Mouse (Mus musculus) ES-E14 (cell line): ENCODE data around the gene Clasp1. TPM values are rescaled to one million over a fixed set of nuclear protein-coding genes. Genes with fewer than 3 reads are reported as not detected.

ENCODE experiments used
- DNase-seq: peaks from one replicate; pipeline ENCODE4 v3.0.0-alpha.2; 2013; ENCODE audit warnings: low read depth, low spot score
- H3K27ac ChIP-seq: 2 replicates; pipeline ENCODE4 v1.5.1; 2012; ENCODE audit warnings: low read depth, mild to moderate bottlenecking, low read length, moderate library complexity, mixed read lengths; ENCODE audit not compliant: poor library complexity, insufficient read depth, severe bottlenecking
- H3K36me3 ChIP-seq: 2 replicates; pipeline ENCODE4 v1.6.1; 2012; ENCODE audit warnings: mild to moderate bottlenecking, low read length, moderate library complexity, mixed read lengths; ENCODE audit not compliant: control insufficient read depth, poor library complexity, insufficient read depth, severe bottlenecking
- H3K4me1 ChIP-seq, 2 experiments: fragments of 150-350 bp in 1 of 2; sonication (generic) in 1 of 2; 2 replicates each; pipeline ENCODE4 v1.6.1; 2012; ENCODE audit warnings: low read length in 2 of 2, mild to moderate bottlenecking in 1 of 2, mixed read lengths in 1 of 2; ENCODE audit not compliant: control insufficient read depth in 2 of 2, insufficient read depth in 2 of 2, poor library complexity in 1 of 2
- H3K4me3 ChIP-seq, 2 experiments: fragments of 150-350 bp in 1 of 2; sonication (generic) in 1 of 2; 2 replicates each; pipeline ENCODE4 v1.5.1; 2012; ENCODE audit warnings: low read length in 2 of 2, low read depth in 1 of 2, mild to moderate bottlenecking in 1 of 2, mixed read lengths in 1 of 2; ENCODE audit not compliant: insufficient read depth in 1 of 2, poor library complexity in 1 of 2, severe bottlenecking in 1 of 2
- H3K9ac ChIP-seq: 2 replicates; pipeline ENCODE4 v1.6.1; 2012; ENCODE audit warnings: low read depth, mild to moderate bottlenecking, low read length, mixed read lengths; ENCODE audit not compliant: poor library complexity, insufficient read depth, severe bottlenecking
- H3K9me3 ChIP-seq: fragments of 150-350 bp; sonication (generic); 2 replicates; pipeline ENCODE4 v1.6.1; 2012; ENCODE audit warnings: low read depth, mild to moderate bottlenecking, low read length; ENCODE audit not compliant: control insufficient read depth, insufficient read depth
- CHD2 ChIP-seq: IDR thresholded peaks from 2 replicates; pipeline ENCODE4 v1.6.1; 2014; ENCODE audit warnings: mild to moderate bottlenecking, low read depth, low read length, inconsistent platforms
- HCFC1 ChIP-seq: IDR thresholded peaks from 2 replicates; pipeline ENCODE4 v1.6.1; 2012; ENCODE audit warnings: low read length, inconsistent platforms, borderline replicate concordance; ENCODE audit not compliant: insufficient read depth
- MAFK ChIP-seq: IDR thresholded peaks from 2 replicates; pipeline ENCODE4 v1.6.1; 2014; ENCODE audit warnings: mild to moderate bottlenecking, low read depth, low read length, inconsistent platforms; ENCODE audit not compliant: insufficient read depth
- ZC3H11A ChIP-seq: IDR thresholded peaks from 2 replicates; pipeline ENCODE4 v1.6.1; 2012; ENCODE audit warnings: low read depth, mild to moderate bottlenecking, inconsistent platforms, low read length, borderline replicate concordance
- ZNF384 ChIP-seq: IDR thresholded peaks from 2 replicates; pipeline ENCODE4 v1.6.1; 2012; ENCODE audit warnings: low read depth, low read length, inconsistent platforms
- in situ Hi-C, 2 experiments: fragments of 600-800 bp; cut with MboI; formaldehyde crosslinking; loops; one replicate each; pipeline ENCODE4 v1.15.1; 2025; ENCODE audit warnings: low sequenced_read_pairs in 2 of 2, inconsistent platforms in 1 of 2; ENCODE audit not compliant: unreplicated experiment in 2 of 2
- total RNA-seq: library from RNA; depleted of rRNA; stranded (reverse); fragments of 300-350 nt; gene quantifications from 2 replicates; pipeline ENCODE4 v1.2.3, GENCODE M21; 2012

Gene Clasp1
- total RNA-seq, 1 experiment, result 38.9 TPM

GRCm38 (mm10) chr1:118581179-118581578 lies 192.3 kb downstream of the Clasp1 start:
- peaks cover 8% of the 10 kb centered on the region; the same call in 1 of the 2 replicates for H3K36me3 ChIP-seq

GRCm38 (mm10) chr1:118589721-118590120 lies 200.9 kb downstream of the Clasp1 start:
- H3K9ac ChIP-seq, result no peak overlapping the region
- in situ Hi-C loops, result no loop called here
- TF ChIP-seq ZNF384 (no peak), CHD2 (no peak), HCFC1 (no peak), MAFK (no peak), ZC3H11A (no peak)
- no peaks in the 10 kb centered on the region for H3K9me3 ChIP-seq
- peaks cover 0 to 3% of the 10 kb centered on the region in 2 experiments; a peak in 1 of 4 replicates for H3K4me1 ChIP-seq
- peaks cover 3% of the 10 kb centered on the region; the same call in 1 of the 2 replicates for H3K36me3 ChIP-seq
- no peak overlapping the region for H3K4me3 ChIP-seq
- no peak overlapping the region for H3K27ac ChIP-seq
- no peak for DNase-seq

More at GRCm38 (mm10) chr1:118581179-118581578, 192.3 kb downstream of the Clasp1 start:
- Histone ChIP-seq H3K9ac (no peak overlapping the region), H3K27ac (no peak overlapping the region), H3K4me1 (no peaks in the 10 kb centered on the region), H3K9me3 (no peaks in the 10 kb centered on the region), H3K4me3 (no peak overlapping the region)
- TF ChIP-seq ZNF384 (no peak), CHD2 (no peak), MAFK (no peak), ZC3H11A (no peak), HCFC1 (no peak)
- no peak for DNase-seq
- in situ Hi-C loops, result no loop called here

- in situ Hi-C loops, result no loop called here
- TF ChIP-seq HCFC1, result no peak
- TF ChIP-seq ZC3H11A, result no peak
- TF ChIP-seq CHD2, result no peak
- no peak for TF ChIP-seq MAFK
- peaks cover 5% of the 10 kb centered on the region; the same call in 1 of the 2 replicates for H3K36me3 ChIP-seq
These were observed 204.1 kb downstream of the Clasp1 start for GRCm38 (mm10) chr1:118592933-118593332.

GRCm38 (mm10) chr1:118595395-118595794 lies 206.5 kb downstream of the Clasp1 start:
- Histone ChIP-seq H3K9me3 (no peaks in the 10 kb centered on the region), H3K4me1 (0 out of 4 replicates have a peak, but pooled peaks cover 0 to 1% of the 10 kb centered on the region in 2 experiments), H3K36me3 (peaks cover 17% of the 10 kb centered on the region), H3K27ac (no peak overlapping the region), H3K9ac (no peak overlapping the region), H3K4me3 (no peak overlapping the region)
- no peak for DNase-seq
- TF ChIP-seq ZNF384, result no peak
- TF ChIP-seq CHD2, result no peak
- TF ChIP-seq HCFC1, result no peak
- TF ChIP-seq ZC3H11A, result no peak
- no peak for TF ChIP-seq MAFK
- in situ Hi-C loops, result no loop called here

More at GRCm38 (mm10) chr1:118592933-118593332, 204.1 kb downstream of the Clasp1 start:
- DNase-seq, result no peak
- Histone ChIP-seq H3K9me3 (no peaks in the 10 kb centered on the region), H3K27ac (no peak overlapping the region), H3K9ac (no peak overlapping the region), H3K4me3 (no peak overlapping the region), H3K4me1 (peaks cover 1 to 3% of the 10 kb centered on the region in 2 experiments; a peak in 1 of 4 replicates)
